Mouse (Mus musculus) kidney, adult 18-20 months (tissue): ENCODE results near the gene B4galt3.

Experiments used
- DNase-seq: peaks from one replicate; pipeline ENCODE4 v3.0.0; 2021

The B4galt3 gene

GRCm38 (mm10) chr1:171269848-171270572 lies at the start of gene B4galt3:
B4galt3 (plus strand) TSS chr1:171270328.
- DNase-seq, result peak; percentile 99

- DNase-seq, result peak; percentile 88
These were observed 49.3 kb upstream of the B4galt3 start for GRCm38 (mm10) chr1:171220871-171221270.

- no peak for DNase-seq
These were observed 48.6 kb upstream of the B4galt3 start for GRCm38 (mm10) chr1:171221281-171222193.

GRCm38 (mm10) chr1:171222238-171223155 lies 47.6 kb upstream of the B4galt3 start, which contains the start of gene Tomm40l:
Tomm40l (minus strand) TSS chr1:171222514.
- DNase-seq, result peak; percentile 93

GRCm38 (mm10) chr1:171223168-171223567 lies 47.0 kb upstream of the B4galt3 start:
- no peak for DNase-seq

- DNase-seq, result peak; percentile 57
These were observed 46.3 kb upstream of the B4galt3 start for GRCm38 (mm10) chr1:171223796-171224195.

GRCm38 (mm10) chr1:171224857-171225256 lies 45.3 kb upstream of the B4galt3 start, which contains the start of gene Apoa2:
Apoa2 (plus strand) TSS chr1:171225054.
- no peak for DNase-seq

GRCm38 (mm10) chr1:171226780-171227179 lies 43.3 kb upstream of the B4galt3 start:
- DNase-seq, result no peak

GRCm38 (mm10) chr1:171227879-171228278 lies 42.2 kb upstream of the B4galt3 start:
- DNase-seq, result no peak

GRCm38 (mm10) chr1:171229750-171230149 lies 40.4 kb upstream of the B4galt3 start:
- DNase-seq, result no peak

GRCm38 (mm10) chr1:171230215-171230614 lies 39.9 kb upstream of the B4galt3 start:
- no peak for DNase-seq

GRCm38 (mm10) chr1:171231844-171232243 lies 38.3 kb upstream of the B4galt3 start:
- DNase-seq, result no peak

GRCm38 (mm10) chr1:171232348-171232747 lies 37.8 kb upstream of the B4galt3 start:
- DNase-seq, result no peak

GRCm38 (mm10) chr1:171232800-171233730 lies 37.1 kb upstream of the B4galt3 start:
- no peak for DNase-seq

- DNase-seq, result no peak
These were observed 36.0 kb upstream of the B4galt3 start, which contains the start of gene Fcer1g for GRCm38 (mm10) chr1:171234126-171234525. Fcer1g (minus strand) TSS chr1:171234365.

- no peak for DNase-seq
These were observed 35.6 kb upstream of the B4galt3 start for GRCm38 (mm10) chr1:171234538-171234937.

- no peak for DNase-seq
These were observed 34.3 kb upstream of the B4galt3 start for GRCm38 (mm10) chr1:171235791-171236190.

GRCm38 (mm10) chr1:171237438-171237837 lies 32.7 kb upstream of the B4galt3 start:
- no peak for DNase-seq

GRCm38 (mm10) chr1:171238463-171238862 lies 31.7 kb upstream of the B4galt3 start:
- DNase-seq, result peak; percentile 76

GRCm38 (mm10) chr1:171239992-171240744 lies 30.0 kb upstream of the B4galt3 start:
- DNase-seq, result no peak

- DNase-seq, result no peak
These were observed 29.2 kb upstream of the B4galt3 start for GRCm38 (mm10) chr1:171240911-171241310.
